Mouse (Mus musculus): Measurements from ENCODE around the gene Slc12a3. TPM values are rescaled to one million over a fixed set of nuclear protein-coding genes. Genes with fewer than 3 reads are reported as not detected.

Gene Slc12a3
- total and polyA plus RNA-seq, 3 experiments: 0.17 TPM; not detected in 2

- no peak for TF ChIP-seq KAT2A (IDR thresholded peaks at IDR 0.05; ENCODE audit: insufficient replicate concordance, low read length)
- TF ChIP-seq ZMIZ1 (IDR thresholded peaks at IDR 0.05; ENCODE audit: low read depth, low read length): no peak
- TF ChIP-seq IRF4 (IDR thresholded peaks at IDR 0.05; ENCODE audit: low read depth, low read length): no peak
- no peak for TF ChIP-seq MAX (IDR thresholded peaks at IDR 0.05; ENCODE audit: low read length)
- TF ChIP-seq USF1 (IDR thresholded peaks at IDR 0.05; ENCODE audit: low read depth, low read length): no peak
- no peaks in the 10 kb centered on the region for H3K4me1 ChIP-seq (ENCODE audit: control insufficient read depth in 1 of 2, insufficient read depth in 2 of 2)
- H3K4me2 ChIP-seq (ENCODE audit: insufficient read depth, low read depth, poor library complexity, severe bottlenecking): no peak overlapping the region
- no peak for DNase-seq (ENCODE audit: extremely low read depth)
- H3K79me2 ChIP-seq (replicated peaks; ENCODE audit: control insufficient read depth, extremely low read depth, insufficient read depth, poor library complexity, severe bottlenecking): no peaks in the 10 kb centered on the region
- in situ Hi-C loops (cut with MboI; ENCODE audit: low pct_ligation_motif_present, low pct_unique_long_range_greater_than_20kb, low sequenced_read_pairs): no loop called here
- H3K27ac ChIP-seq (ENCODE audit: insufficient read depth, low read depth): no peak overlapping the region
- H3K9me3 ChIP-seq (replicated peaks; ENCODE audit: low read length): no peaks in the 10 kb centered on the region
- dilution Hi-C loops (cut with MboI; ENCODE audit: extremely low pct_ligation_motif_present, extremely low pct_unique_long_range_greater_than_20kb, low sequenced_read_pairs): no loop called here
- no peaks in the 10 kb centered on the region for H3K27me3 ChIP-seq (replicated peaks)
- H3K9ac ChIP-seq (ENCODE audit: insufficient read depth, low read depth): no peak overlapping the region
- peaks cover 15 to 93% of the 10 kb centered on the region in 2 experiments for H3K36me3 ChIP-seq (replicated peaks in 1 of 2; ENCODE audit: control insufficient read depth in 1 of 2, insufficient read depth in 1 of 2, low read length in 1 of 2)
- H3K4me3 ChIP-seq (replicated peaks in 1 of 3; ENCODE audit: low read depth in 2 of 3, low read length in 2 of 3, poor library complexity in 1 of 3): no peak overlapping the region
Observed at GRCm38 (mm10) chr8:94317249-94317648, 11.8 kb upstream of the Slc12a3 start.

DNA sequence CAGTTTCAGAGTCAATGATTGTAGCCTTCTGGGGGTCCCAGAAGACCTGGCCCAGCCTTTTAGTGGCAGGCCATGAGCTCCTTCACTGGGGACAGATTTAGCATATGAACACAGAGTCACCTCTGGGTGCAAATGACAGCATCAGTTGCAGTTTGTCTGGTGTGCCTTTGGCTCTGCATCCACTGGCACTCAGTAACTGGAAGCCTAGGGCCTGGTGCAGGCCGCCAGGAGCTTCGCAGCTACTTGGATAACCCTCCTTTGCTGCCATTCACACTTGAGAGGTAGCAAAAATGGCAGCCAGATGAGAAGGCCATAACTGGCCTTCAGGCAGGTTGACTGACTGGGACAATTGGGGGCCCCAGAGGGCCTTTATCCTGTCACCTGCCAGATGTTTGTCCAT is 11.3 kb upstream of the Slc12a3 start:
- Histone ChIP-seq H3K36me3 (replicated peaks in 1 of 2; ENCODE audit: control insufficient read depth in 1 of 2, insufficient read depth in 1 of 2, low read length in 1 of 2) (peaks cover 12 to 89% of the 10 kb centered on the region in 2 experiments), H3K9me3 (replicated peaks; ENCODE audit: low read length) (no peaks in the 10 kb centered on the region), H3K4me1 (ENCODE audit: control insufficient read depth in 1 of 2, insufficient read depth in 2 of 2) (no peaks in the 10 kb centered on the region), H3K4me2 (ENCODE audit: insufficient read depth, low read depth, poor library complexity, severe bottlenecking) (no peak overlapping the region), H3K27ac (ENCODE audit: insufficient read depth, low read depth) (no peak overlapping the region), H3K79me2 (replicated peaks; ENCODE audit: control insufficient read depth, extremely low read depth, insufficient read depth, poor library complexity, severe bottlenecking) (no peaks in the 10 kb centered on the region), H3K4me3 (replicated peaks in 1 of 3; ENCODE audit: low read depth in 2 of 3, low read length in 2 of 3, poor library complexity in 1 of 3) (no peak overlapping the region), H3K9ac (ENCODE audit: insufficient read depth, low read depth) (no peak overlapping the region), H3K27me3 (replicated peaks) (no peaks in the 10 kb centered on the region)
- no peak for DNase-seq (ENCODE audit: extremely low read depth)
- dilution Hi-C loops (cut with MboI; ENCODE audit: extremely low pct_ligation_motif_present, extremely low pct_unique_long_range_greater_than_20kb, low sequenced_read_pairs) (no loop called here), in situ Hi-C loops (cut with MboI; ENCODE audit: low pct_ligation_motif_present, low pct_unique_long_range_greater_than_20kb, low sequenced_read_pairs) (no loop called here)
- no peak for TF ChIP-seq MXI1 (IDR thresholded peaks at IDR 0.05; ENCODE audit: low read depth, low read length)
- no peak for TF ChIP-seq NRF1 (IDR thresholded peaks at IDR 0.05; ENCODE audit: low read depth, low read length)
- no peak for TF ChIP-seq RAD21 (IDR thresholded peaks at IDR 0.05; ENCODE audit: low read depth, low read length)
- TF ChIP-seq USF2 (conservative IDR thresholded peaks at IDR 0.05; ENCODE audit: low read depth, low read length): no peak
- no peak for TF ChIP-seq HCFC1 (IDR thresholded peaks at IDR 0.05; ENCODE audit: low read depth, low read length)
- TF ChIP-seq E2F4 (IDR thresholded peaks at IDR 0.05; ENCODE audit: insufficient replicate concordance, low read depth, low read length): no peak
- TF ChIP-seq MAX (IDR thresholded peaks at IDR 0.05; ENCODE audit: low read length): no peak
- TF ChIP-seq CTCF (conservative IDR thresholded peaks at IDR 0.05 in 1 of 2, IDR thresholded peaks at IDR 0.05 in 1 of 2; ENCODE audit: low read depth in 2 of 2, low read length in 2 of 2): no peak
- no peak for TF ChIP-seq ELF1 (IDR thresholded peaks at IDR 0.05; ENCODE audit: low read depth, low read length)
- TF ChIP-seq MYC (IDR thresholded peaks at IDR 0.05; ENCODE audit: low read depth, low read length): no peak
- no peak for TF ChIP-seq RCOR1 (conservative IDR thresholded peaks at IDR 0.05; ENCODE audit: low read depth, low read length)

All from CH12.LX (cell line).